Mouse (Mus musculus) kidney, adult 2 months (tissue): ENCODE results near the gene Asic5.

ENCODE experiments used
- CTCF ChIP-seq: fragments of 200-500 bp; conservative IDR thresholded peaks from 2 replicates; pipeline ENCODE4 v1.5.1; 2011; ENCODE audit warnings: low read depth, mild to moderate bottlenecking, control low read depth, low read length, moderate library complexity, mixed read lengths; ENCODE audit not compliant: insufficient read depth, insufficient read length
- POLR2A ChIP-seq: fragments of 200-500 bp; IDR thresholded peaks from one replicate; pipeline ENCODE4 v1.6.1; 2011; ENCODE audit warnings: low read depth, low read length, control low read depth

DNA sequence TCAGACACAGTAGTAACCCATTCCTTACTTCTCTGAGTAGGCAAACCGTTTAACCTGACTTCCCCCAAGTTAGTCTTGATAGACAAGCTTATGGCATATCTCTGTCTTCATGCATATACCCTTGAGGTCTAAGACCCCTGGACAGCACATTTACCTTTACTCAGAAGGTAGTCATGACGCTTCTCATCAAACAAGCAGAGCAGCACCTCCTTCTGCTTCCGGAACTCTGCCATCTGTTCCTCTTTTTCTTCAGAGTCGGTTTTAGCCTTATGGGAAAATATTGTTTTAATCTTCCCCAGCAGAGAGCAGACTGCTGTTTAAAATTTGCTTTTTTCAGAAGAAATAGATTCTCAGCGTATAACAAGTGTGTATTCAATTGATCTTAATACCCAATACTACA is 18.3 kb upstream of the Asic5 start:
- TF ChIP-seq POLR2A (no peak), CTCF (no peak)
